Comparison of ENCODE assay signal across 24 mouse cellular contexts in the genomic region with DNA sequence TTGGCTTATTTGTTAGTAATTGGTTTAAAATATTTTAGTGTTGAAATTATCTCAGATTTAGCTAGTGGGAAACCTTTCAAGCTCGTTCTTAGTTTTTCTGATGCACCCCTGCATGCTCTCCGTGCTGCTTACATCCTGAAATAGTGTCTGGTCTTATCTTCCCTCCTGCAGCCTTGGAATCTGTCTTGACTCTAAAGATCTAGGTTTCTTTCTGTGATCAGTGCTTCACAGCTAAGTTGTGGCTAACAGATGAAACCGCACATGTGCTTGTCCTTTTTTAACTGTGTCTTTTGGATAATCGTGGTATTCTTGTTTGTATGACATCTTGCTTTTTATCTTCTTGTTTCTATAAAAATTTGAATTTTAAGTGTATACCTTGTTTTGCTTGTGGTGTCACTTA. TPM values are rescaled to one million over a fixed set of nuclear protein-coding genes. Genes with fewer than 3 reads are reported as not detected.
DNase-seq lines count a peak whose midpoint lies in the region; ATAC-seq lines count a peak whose summit lies in the region.
"Had no signal": no experiment of that assay in that cellular context is flagged by ENCODE, and none has a peak within 500 bp of the region (broad histone marks: within the 10 kb centered on the region; RNA-seq: fewer than 3 reads in every experiment).

No protein-coding gene starts in this region.

- peaks cover 2% of the 10 kb centered on the region; the same call in 1 of the 2 replicates for H3K4me1 ChIP-seq in liver, embryonic 11.5 days (replicated peaks; ENCODE audit: control insufficient read depth, insufficient read depth, low read length)
- peaks cover 16% of the 10 kb centered on the region for H3K4me1 ChIP-seq in liver, embryonic 12.5 days
- H3K4me1 ChIP-seq in liver, embryonic 16.5 days (ENCODE audit: control insufficient read depth, low read depth, low read length) = no peaks in the 10 kb centered on the region
- H3K4me1 ChIP-seq: embryonic facial prominence, embryonic 12.5 days; embryonic facial prominence, embryonic 15.5 days; hindbrain, embryonic 12.5 days; hindbrain, embryonic 15.5 days had no signal

- no peak overlapping the region for H3K9ac ChIP-seq in liver, embryonic 11.5 days (ENCODE audit: low read depth, low read length)
- no peak overlapping the region for H3K9ac ChIP-seq in liver, embryonic 12.5 days
- H3K9ac ChIP-seq in liver, embryonic 16.5 days (ENCODE audit: low read depth, low read length) = no peak overlapping the region
- H3K9ac ChIP-seq: embryonic facial prominence, embryonic 12.5 days; embryonic facial prominence, embryonic 15.5 days; forebrain, postnatal 0 days; hindbrain, embryonic 12.5 days; hindbrain, embryonic 15.5 days had no signal

- H3K36me3 ChIP-seq in liver, embryonic 11.5 days (ENCODE audit: control insufficient read depth, insufficient read depth, low read length) = no peaks in the 10 kb centered on the region
- no peaks in the 10 kb centered on the region for H3K36me3 ChIP-seq in liver, embryonic 12.5 days
- H3K36me3 ChIP-seq in liver, embryonic 16.5 days (ENCODE audit: control insufficient read depth, insufficient read depth) = no peaks in the 10 kb centered on the region
- H3K36me3 ChIP-seq: embryonic facial prominence, embryonic 12.5 days; embryonic facial prominence, embryonic 15.5 days; hindbrain, embryonic 12.5 days; hindbrain, embryonic 15.5 days had no signal

- H3K9me3 ChIP-seq in liver, embryonic 11.5 days (ENCODE audit: control insufficient read depth, low read length) = no peaks in the 10 kb centered on the region
- no peaks in the 10 kb centered on the region for H3K9me3 ChIP-seq in liver, embryonic 12.5 days (replicated peaks)
- H3K9me3 ChIP-seq in liver, embryonic 16.5 days (replicated peaks; ENCODE audit: control insufficient read depth, low read length) = no peaks in the 10 kb centered on the region
- H3K9me3 ChIP-seq: embryonic facial prominence, embryonic 12.5 days; embryonic facial prominence, embryonic 15.5 days; hindbrain, embryonic 12.5 days; hindbrain, embryonic 15.5 days had no signal

- WGBS in liver, embryonic 11.5 days = 25% methylated on average over 4 of the region's 4 CpGs
- 14% methylated on average over 4 of the region's 4 CpGs for WGBS in liver, embryonic 12.5 days (ENCODE audit: insufficient replicate concordance)
- WGBS in liver, embryonic 16.5 days (ENCODE audit: insufficient replicate concordance) = 17% methylated on average over 4 of the region's 4 CpGs

- ATAC-seq in liver, embryonic 11.5 days (replicated peaks; ENCODE audit: low FRiP score) = peak; percentile 84
- peak; percentile 86 for ATAC-seq in liver, embryonic 12.5 days
- ATAC-seq in liver, embryonic 16.5 days (ENCODE audit: low read depth) = peak; percentile 68
- ATAC-seq in megakaryocyte-erythroid progenitor cell, adult 5-6 weeks (replicated peaks; ENCODE audit: low FRiP score, low TSS enrichment, poor library complexity, severe bottlenecking) = peak; percentile 96
- ATAC-seq: forebrain, embryonic 14.5 days; forebrain, postnatal 0 days had no signal

- no peak overlapping the region for H3K27ac ChIP-seq in liver, embryonic 11.5 days (ENCODE audit: low read depth, low read length)
- H3K27ac ChIP-seq in liver, embryonic 12.5 days = no peak overlapping the region
- H3K27ac ChIP-seq in liver, embryonic 16.5 days (ENCODE audit: low read length) = no peak overlapping the region
- H3K27ac ChIP-seq: embryonic facial prominence, embryonic 12.5 days; embryonic facial prominence, embryonic 15.5 days; gastrocnemius, adult 2 months; hindbrain, embryonic 12.5 days; hindbrain, embryonic 15.5 days had no signal

- DNase-seq in liver, embryonic 11.5 days (ENCODE audit: low spot score) = no peak
- DNase-seq in liver = no peak
- no peak for DNase-seq in T-cell, adult 2 months (ENCODE audit: low spot score)
- DNase-seq in neural tube, embryonic 10.5 days (ENCODE audit: extremely low spot score, low spot score) = no peak
- no peak for DNase-seq in urinary bladder, postnatal 10 days (ENCODE audit: low spot score)
- DNase-seq: adrenal gland, postnatal 10 days; adrenal gland, postnatal 36 days; cerebellum, adult 18-20 months; cerebellum, adult 9-10 months; cerebellum, postnatal 14 days; forebrain, postnatal 0 days; gastrocnemius, adult 2 months; gastrocnemius, postnatal 14 days; heart, adult 11 months had no signal

- H3K4me2 ChIP-seq in liver, embryonic 11.5 days = no peak overlapping the region
- 0 out of 2 replicates have a peak overlapping the region, but pooled peaks have one; percentile 4 for H3K4me2 ChIP-seq in liver, embryonic 12.5 days
- no peak overlapping the region for H3K4me2 ChIP-seq in liver, embryonic 16.5 days (ENCODE audit: low read depth, low read length)
- H3K4me2 ChIP-seq: embryonic facial prominence, embryonic 12.5 days; embryonic facial prominence, embryonic 15.5 days; heart, embryonic 11.5 days; hindbrain, embryonic 12.5 days; hindbrain, embryonic 15.5 days had no signal

- H3K4me3 ChIP-seq in liver, embryonic 11.5 days (ENCODE audit: low read depth, low read length) = no peak overlapping the region
- no peak overlapping the region for H3K4me3 ChIP-seq in liver, embryonic 12.5 days
- no peak overlapping the region for H3K4me3 ChIP-seq in liver, embryonic 16.5 days (ENCODE audit: low read depth, low read length)
- H3K4me3 ChIP-seq: embryonic facial prominence, embryonic 12.5 days; embryonic facial prominence, embryonic 15.5 days; gastrocnemius, adult 2 months; hindbrain, embryonic 12.5 days; hindbrain, embryonic 15.5 days had no signal

- H3K27me3 ChIP-seq in liver, embryonic 11.5 days (replicated peaks; ENCODE audit: control insufficient read depth, insufficient read depth, low read length) = no peaks in the 10 kb centered on the region
- H3K27me3 ChIP-seq in liver, embryonic 12.5 days (replicated peaks) = no peaks in the 10 kb centered on the region
- H3K27me3 ChIP-seq in liver, embryonic 16.5 days (ENCODE audit: control insufficient read depth, insufficient read depth, low read depth, low read length) = no peaks in the 10 kb centered on the region
- H3K27me3 ChIP-seq: embryonic facial prominence, embryonic 12.5 days; embryonic facial prominence, embryonic 15.5 days; hindbrain, embryonic 12.5 days; hindbrain, embryonic 15.5 days had no signal

RNA-seq across cellular contexts. Expression of a gene that starts 18.9 kb away (rescaled TPM):
- 14.5 and 19.4 TPM in 2 replicates for polyA plus RNA-seq in liver, embryonic 11.5 days (2014; fragmentation: Nextera tagmentation; extraction: Ambion mirVana)
- 2.0 and 2.9 TPM in 2 replicates for polyA plus RNA-seq in liver, embryonic 12.5 days (2016; fragmentation: Nextera tagmentation; extraction: Ambion mirVana)
- polyA plus RNA-seq in liver, embryonic 16.5 days (2015; fragmentation: Nextera tagmentation; extraction: Ambion mirVana) = 0.13 and 0.97 TPM in 2 replicates
- not detected in 2 replicates for total RNA-seq in megakaryocyte-erythroid progenitor cell, adult 5-6 weeks (2014; fragmentation: Nextera tagmentation)
- total RNA-seq in megakaryocyte-erythroid progenitor cell, adult 5-6 weeks (2017) = not detected in 2 replicates
- total RNA-seq: hematopoietic stem cell, adult 5-6 weeks had no signal
